Mouse (Mus musculus) bone marrow, adult 2 months (tissue): ENCODE results near the gene Tmem242. TPM values are rescaled to one million over a fixed set of nuclear protein-coding genes. Genes with fewer than 3 reads are reported as not detected.
A peak's percentile ranks its signal among the peaks of the same experiment; 100 is the strongest.

Experiments used
- H3K27ac ChIP-seq: fragments of 200-500 bp; 2 replicates; pipeline ENCODE4 v1.5.1; 2012; ENCODE audit warnings: low read depth, mild to moderate bottlenecking, control low read depth, inconsistent platforms, low read length; ENCODE audit not compliant: control insufficient read depth, poor library complexity, insufficient read depth
- H3K4me1 ChIP-seq: fragments of 200-500 bp; 2 replicates; pipeline ENCODE4 v1.6.1; 2011; ENCODE audit warnings: low read length; ENCODE audit not compliant: control insufficient read depth, insufficient read depth
- H3K4me3 ChIP-seq: fragments of 200-500 bp; replicated peaks from 2 replicates; pipeline ENCODE3; 2011; ENCODE audit warnings: mild to moderate bottlenecking, low read depth, low read length, control low read depth; ENCODE audit not compliant: control insufficient read depth
- CTCF ChIP-seq: fragments of 200-500 bp; IDR thresholded peaks from 2 replicates; pipeline ENCODE4 v1.5.1; 2011; ENCODE audit warnings: low read length, control low read depth; ENCODE audit not compliant: control insufficient read depth, insufficient read depth
- POLR2A ChIP-seq: fragments of 200-500 bp; IDR thresholded peaks from 2 replicates; pipeline ENCODE4 v1.6.1; 2011; ENCODE audit warnings: low read depth, mild to moderate bottlenecking, control low read depth, low read length, borderline replicate concordance; ENCODE audit not compliant: control insufficient read depth
- WGBS: fragments of 180-500 bp; shearing (Covaris S2); methylation state at CpG from one replicate; pipeline ENCODE4 v1.1.7; 2018; 5-methylcytosine and 5-hydroxymethylcytosine counted together
- polyA plus RNA-seq: library from polyadenylated mRNA; stranded (reverse); fragments of >200 nt; gene quantifications from 2 replicates; pipeline ENCODE4 v1.2.4, GENCODE M21; 2011; ENCODE audit warnings: low replicate concordance; ENCODE audit not compliant: missing spikeins, insufficient read depth, insufficient read length

The Tmem242 gene
- polyA plus RNA-seq, 1 experiment = 33.6 TPM

- Histone ChIP-seq H3K4me3 (no peak overlapping the region), H3K4me1 (peaks cover 1% of the 10 kb centered on the region; the same call in 1 of the 2 replicates), H3K27ac (no peak overlapping the region)
- WGBS = 31% methylated on average over 33 of the region's 33 CpGs
- TF ChIP-seq POLR2A (no peak), CTCF (peak; percentile 95)
These were observed 42.7 kb downstream of the Tmem242 start for GRCm38 (mm10) chr17:5397148-5398007.

- Histone ChIP-seq H3K27ac (no peak overlapping the region), H3K4me3 (no peak overlapping the region), H3K4me1 (peaks cover 4% of the 10 kb centered on the region; the same call in 1 of the 2 replicates)
- TF ChIP-seq POLR2A (no peak), CTCF (no peak)
- 83% methylated on average over 5 of the region's 5 CpGs for WGBS
These were observed 43.8 kb downstream of the Tmem242 start for GRCm38 (mm10) chr17:5396213-5396612.

GRCm38 (mm10) chr17:5395454-5396205 is 44.4 kb downstream of the Tmem242 start:
- Histone ChIP-seq H3K27ac (no peak overlapping the region), H3K4me3 (no peak overlapping the region), H3K4me1 (peaks cover 4% of the 10 kb centered on the region; the same call in 1 of the 2 replicates)
- WGBS = 84% methylated on average over 16 of the region's 16 CpGs
- TF ChIP-seq CTCF (no peak), POLR2A (no peak)

- 77% methylated on average over 10 of the region's 10 CpGs for WGBS
- Histone ChIP-seq H3K27ac (no peak overlapping the region), H3K4me1 (peaks cover 2% of the 10 kb centered on the region; the same call in 1 of the 2 replicates), H3K4me3 (no peak overlapping the region)
- no peak for TF ChIP-seq CTCF
- TF ChIP-seq POLR2A = no peak
These were observed 49.4 kb downstream of the Tmem242 start for GRCm38 (mm10) chr17:5390682-5391081.

GRCm38 (mm10) chr17:5388351-5388750 is 51.7 kb downstream of the Tmem242 start:
- Histone ChIP-seq H3K4me1 (peaks cover 2% of the 10 kb centered on the region; the same call in 1 of the 2 replicates), H3K4me3 (no peak overlapping the region)
- TF ChIP-seq POLR2A (no peak), CTCF (no peak)

GRCm38 (mm10) chr17:5386885-5387545 is 53.0 kb downstream of the Tmem242 start:
- Histone ChIP-seq H3K4me3 (no peak overlapping the region), H3K27ac (no peak overlapping the region), H3K4me1 (peaks cover 2% of the 10 kb centered on the region; the same call in 1 of the 2 replicates)
- TF ChIP-seq POLR2A (no peak), CTCF (no peak)
- WGBS = 91% methylated on average over 12 of the region's 12 CpGs

More at GRCm38 (mm10) chr17:5388351-5388750, 51.7 kb downstream of the Tmem242 start:
- WGBS = 86% methylated on average over 3 of the region's 3 CpGs
- no peak overlapping the region for H3K27ac ChIP-seq

GRCm38 (mm10) chr17:5385694-5386093 is 54.4 kb downstream of the Tmem242 start:
- no peaks in the 10 kb centered on the region for H3K4me1 ChIP-seq
- no peak overlapping the region for H3K4me3 ChIP-seq
- H3K27ac ChIP-seq = no peak overlapping the region
- TF ChIP-seq CTCF = no peak
- no peak for TF ChIP-seq POLR2A
- WGBS = 73% methylated on average over 1 of the region's 1 CpGs
